Mouse (Mus musculus): ENCODE measurements around the gene Trpm3.

The Trpm3 gene

DNA sequence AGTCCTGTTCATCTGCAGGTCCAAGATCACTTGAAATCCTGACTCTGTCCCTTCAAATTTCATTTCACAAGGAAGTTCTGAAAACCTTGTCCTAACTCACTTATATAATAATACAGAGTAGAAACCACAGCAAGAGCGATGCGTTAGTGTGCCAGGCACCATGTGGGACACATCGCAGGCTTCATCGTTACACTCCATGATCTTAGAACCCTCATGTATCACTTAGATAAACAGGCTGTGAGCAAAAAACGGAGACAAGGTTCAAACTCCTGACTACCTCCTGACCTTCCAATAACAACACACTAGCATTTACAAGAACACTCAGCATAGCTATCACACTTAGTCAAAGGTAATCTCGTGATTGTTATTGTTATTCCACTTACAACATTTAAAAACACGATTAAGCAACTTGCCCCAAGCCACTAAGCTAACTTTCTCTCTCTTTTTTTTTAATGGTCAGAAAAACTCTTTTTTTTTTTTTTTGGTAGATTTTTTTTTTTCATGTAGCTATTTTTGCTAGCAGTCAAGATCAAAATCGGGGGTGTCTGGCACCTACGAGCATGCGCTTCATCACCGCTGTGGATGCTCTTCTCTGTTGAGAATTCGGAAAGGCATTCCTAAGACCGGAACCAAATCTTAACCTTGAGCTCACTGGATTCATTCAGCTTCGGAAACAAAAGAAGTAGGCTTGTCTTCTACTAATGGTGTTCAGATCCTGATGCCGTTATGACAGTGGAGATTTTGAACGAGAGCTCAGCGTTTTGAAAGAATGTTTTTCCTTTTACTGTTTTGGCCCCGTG, 784.2 kb downstream of the Trpm3 start:
- no peak for DNase-seq (ENCODE audit: low spot score)

GRCm38 (mm10) chr19:22925284-22925683, 786.4 kb downstream of the Trpm3 start:
- DNase-seq (ENCODE audit: low spot score) = no peak

- DNase-seq (ENCODE audit: low spot score) = no peak
Measured at GRCm38 (mm10) chr19:22926753-22927152, 787.9 kb downstream of the Trpm3 start.

- no peak for DNase-seq (ENCODE audit: low spot score)
Measured at GRCm38 (mm10) chr19:22928366-22928765, 789.5 kb downstream of the Trpm3 start.

DNA sequence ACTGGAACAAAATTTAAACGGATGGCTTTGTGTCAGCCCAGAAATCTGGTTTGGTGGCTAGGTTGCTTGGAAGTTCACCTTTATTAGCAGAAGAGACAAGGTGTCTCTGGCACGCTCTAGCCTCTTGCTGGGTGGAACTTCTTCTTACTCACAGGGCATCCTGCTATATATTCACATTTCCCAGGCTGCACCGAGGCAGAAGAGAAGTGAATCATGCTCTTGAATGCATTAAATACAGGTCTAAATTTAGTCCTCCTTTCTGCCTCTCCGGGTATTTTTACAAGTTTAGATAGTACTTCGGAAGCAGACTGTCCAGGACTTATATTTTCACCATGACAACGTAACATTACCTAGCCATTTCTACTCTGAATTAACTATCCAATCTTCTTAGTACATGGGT, 790.9 kb downstream of the Trpm3 start:
- no peak for DNase-seq (ENCODE audit: low spot score)

DNA sequence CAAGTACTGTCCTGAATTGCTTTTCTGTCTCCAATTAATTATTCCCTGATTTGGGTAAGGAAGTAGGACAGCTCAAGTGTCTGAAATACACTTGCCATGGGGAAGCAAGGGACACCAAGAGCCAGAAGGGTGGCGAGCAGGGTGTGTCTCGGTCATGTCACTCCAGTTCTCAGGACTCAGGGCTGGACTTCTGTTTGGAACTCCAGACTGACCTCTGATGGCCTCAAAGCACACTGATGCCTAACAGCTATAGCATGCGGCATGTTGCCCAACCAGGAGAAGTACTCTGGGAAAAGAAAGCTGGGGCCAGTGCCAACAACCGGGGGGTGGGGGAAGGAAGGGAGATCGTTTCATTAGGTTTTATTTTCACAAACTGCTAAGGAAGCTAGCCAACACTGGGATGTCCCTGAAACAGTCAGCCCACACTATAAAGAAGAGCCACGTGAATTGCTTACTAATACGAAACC, 791.6 kb downstream of the Trpm3 start:
- peak; percentile 47 for DNase-seq (ENCODE audit: low spot score)

DNA sequence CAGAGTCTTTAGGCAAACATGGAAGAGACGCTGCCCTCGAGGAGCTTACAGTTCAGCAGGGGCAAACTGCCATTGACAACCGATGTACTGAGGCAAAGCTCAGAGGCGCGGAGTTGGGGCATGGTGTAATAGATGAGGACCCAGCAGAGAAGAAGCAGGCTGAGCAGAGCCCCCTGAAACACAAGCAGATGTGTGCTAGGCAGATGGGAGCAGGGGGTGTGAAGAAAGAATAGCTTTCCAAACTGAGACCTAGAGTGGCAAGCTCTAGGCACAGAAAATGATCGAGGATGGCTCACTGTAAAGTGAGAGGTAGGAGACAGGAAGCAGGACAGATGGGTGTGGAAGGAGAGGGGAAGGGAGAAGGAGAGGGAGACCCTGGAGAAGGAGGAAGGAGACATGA, 792.2 kb downstream of the Trpm3 start:
- DNase-seq (ENCODE audit: low spot score) = no peak

DNA sequence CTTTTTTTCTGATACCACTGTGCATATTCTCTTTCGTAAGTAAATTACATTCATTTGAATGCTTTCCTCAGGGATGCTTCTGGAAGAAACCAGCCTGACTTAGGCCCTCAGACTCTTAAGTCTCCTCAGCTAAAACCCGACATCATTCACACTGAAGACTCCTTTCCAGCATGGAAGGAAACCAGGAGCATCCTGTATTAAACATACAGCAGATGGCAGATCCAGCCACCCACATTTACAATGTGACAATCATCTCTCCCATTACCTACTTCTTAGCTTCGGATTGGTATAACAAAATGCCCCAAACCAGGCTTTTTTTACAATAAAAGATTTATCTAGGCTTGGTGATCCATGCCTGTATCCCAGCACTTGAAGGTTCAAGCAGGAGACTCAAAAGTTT, 796.2 kb downstream of the Trpm3 start:
- no peak for DNase-seq (ENCODE audit: low spot score)

GRCm38 (mm10) chr19:22938848-22939724, 800.2 kb downstream of the Trpm3 start:
- DNase-seq (ENCODE audit: low spot score) = no peak

- DNase-seq (ENCODE audit: low spot score) = no peak
Measured at GRCm38 (mm10) chr19:22939836-22940235, 801.0 kb downstream of the Trpm3 start.

DNA sequence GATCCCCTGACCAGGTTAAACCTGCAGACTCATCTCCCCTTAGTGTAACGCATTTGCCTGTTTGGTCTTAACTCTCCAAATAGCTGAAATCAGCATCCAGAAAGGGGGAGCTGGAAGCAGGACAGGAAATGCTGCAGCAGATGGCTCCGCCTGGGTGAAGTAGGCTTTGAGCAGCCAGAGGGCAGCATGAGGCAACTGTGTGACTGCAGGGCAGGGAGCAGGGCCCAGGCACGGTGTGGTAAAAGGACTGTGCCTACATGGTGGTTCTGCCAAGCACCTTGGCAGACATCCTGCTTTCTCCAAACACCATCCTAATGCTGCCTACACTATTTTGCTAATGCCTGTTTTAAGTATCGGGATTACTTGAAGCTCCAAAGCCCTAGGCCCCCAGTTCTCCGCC, 801.6 kb downstream of the Trpm3 start:
- DNase-seq (ENCODE audit: low spot score) = peak; percentile 63

GRCm38 (mm10) chr19:22940956-22941355, 802.1 kb downstream of the Trpm3 start:
- no peak for DNase-seq (ENCODE audit: low spot score)

- no peak for DNase-seq (ENCODE audit: low spot score)
Measured at GRCm38 (mm10) chr19:22952480-22952879, 813.6 kb downstream of the Trpm3 start.

DNA sequence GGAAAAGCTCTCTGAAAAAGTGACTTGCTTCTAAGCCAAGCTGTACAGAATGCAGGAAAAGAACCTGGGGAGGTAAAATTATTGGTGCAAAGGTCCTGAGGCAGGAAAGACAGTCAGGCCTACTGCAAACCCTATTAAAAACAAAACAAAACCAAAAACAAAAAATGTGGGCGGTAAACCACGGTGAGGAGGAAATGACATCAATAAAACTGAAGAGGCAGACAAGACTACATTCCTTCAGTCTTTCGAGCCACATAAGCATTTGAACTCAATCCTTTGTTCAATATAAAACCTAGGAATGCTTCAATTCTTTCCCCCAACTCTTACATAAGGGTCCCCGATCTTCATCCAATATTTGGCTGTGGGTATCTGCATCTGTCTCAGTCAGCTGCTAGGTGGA, 814.3 kb downstream of the Trpm3 start:
- no peak for DNase-seq (ENCODE audit: low spot score)

DNA sequence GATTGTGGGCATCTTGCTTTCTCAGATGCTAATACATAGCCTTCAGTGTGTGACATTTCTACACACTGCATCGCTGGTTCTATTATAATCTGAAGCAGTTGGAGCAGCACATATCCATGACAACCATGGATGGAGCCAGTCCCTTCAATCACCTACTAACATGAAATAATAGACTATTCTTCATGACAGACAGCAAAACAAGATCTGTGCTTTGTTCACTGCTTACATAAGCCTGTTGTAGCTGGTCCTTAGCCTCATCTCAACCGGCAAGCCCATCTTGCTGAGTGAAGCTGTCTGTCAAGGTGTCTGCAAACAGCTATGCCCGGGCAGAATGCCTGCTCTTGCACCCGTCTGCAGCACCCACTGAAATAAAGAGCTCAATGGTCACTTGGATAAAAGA, 819.6 kb downstream of the Trpm3 start:
- no peak for DNase-seq (ENCODE audit: low spot score)

GRCm38 (mm10) chr19:22960450-22961265, 821.8 kb downstream of the Trpm3 start:
- DNase-seq (ENCODE audit: low spot score) = no peak

DNA sequence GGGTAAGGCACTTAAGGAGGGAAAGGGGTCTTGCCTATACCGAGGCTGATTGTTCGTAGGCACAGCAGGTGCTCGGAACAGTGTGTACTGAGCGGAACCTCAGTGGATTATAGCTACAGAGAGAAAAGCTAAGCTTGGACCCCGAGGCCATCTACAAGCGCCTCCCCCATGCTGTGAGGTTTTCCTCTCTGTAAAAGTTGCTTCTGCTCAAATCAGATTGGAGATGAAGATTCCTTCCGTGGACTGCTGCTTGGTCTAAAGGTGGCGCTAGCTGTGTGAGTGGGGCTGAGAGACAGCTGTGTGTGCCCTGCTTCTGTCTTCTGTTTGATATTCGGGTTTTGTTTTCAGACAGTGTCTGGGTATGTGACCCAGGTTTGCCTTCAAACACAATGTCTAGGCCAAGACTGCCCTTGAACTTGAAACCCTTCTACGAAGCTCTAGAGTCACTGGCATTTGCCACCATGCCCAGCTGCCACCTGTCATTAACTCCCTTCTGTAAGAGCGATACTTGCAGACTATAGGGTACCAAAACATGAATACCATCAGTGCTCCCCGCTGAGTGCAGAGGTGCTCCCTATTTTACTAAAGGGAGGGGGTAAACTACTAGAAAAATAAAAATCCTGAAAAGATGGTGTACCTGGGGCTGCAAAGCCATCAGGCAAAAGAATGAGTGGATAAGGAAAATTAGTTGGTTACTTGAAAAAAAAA, 823.3 kb downstream of the Trpm3 start:
- no peak for DNase-seq (ENCODE audit: low spot score)

DNA sequence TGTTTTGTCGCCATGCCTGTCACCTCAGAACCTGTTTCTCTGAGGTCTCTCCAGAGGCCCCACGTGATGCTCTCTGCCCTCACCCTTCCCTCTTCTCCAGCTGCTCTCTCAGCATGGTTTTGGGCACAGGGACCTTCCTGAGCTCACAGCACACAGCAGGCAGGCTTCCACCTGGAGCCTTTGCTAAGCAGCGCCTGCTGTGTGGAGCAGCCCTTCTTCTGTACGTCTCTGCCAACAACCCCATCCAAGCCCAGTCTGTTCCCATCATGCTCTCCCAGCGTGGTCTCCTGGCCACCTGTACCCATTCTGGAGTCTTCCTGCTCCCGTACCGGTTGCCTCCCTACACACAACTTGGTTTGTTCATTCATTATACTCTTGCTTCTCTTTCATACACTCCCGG, 823.9 kb downstream of the Trpm3 start:
- no peak for DNase-seq (ENCODE audit: low spot score)

GRCm38 (mm10) chr19:22963726-22964398, 825.0 kb downstream of the Trpm3 start:
- DNase-seq (ENCODE audit: low spot score) = no peak

DNA sequence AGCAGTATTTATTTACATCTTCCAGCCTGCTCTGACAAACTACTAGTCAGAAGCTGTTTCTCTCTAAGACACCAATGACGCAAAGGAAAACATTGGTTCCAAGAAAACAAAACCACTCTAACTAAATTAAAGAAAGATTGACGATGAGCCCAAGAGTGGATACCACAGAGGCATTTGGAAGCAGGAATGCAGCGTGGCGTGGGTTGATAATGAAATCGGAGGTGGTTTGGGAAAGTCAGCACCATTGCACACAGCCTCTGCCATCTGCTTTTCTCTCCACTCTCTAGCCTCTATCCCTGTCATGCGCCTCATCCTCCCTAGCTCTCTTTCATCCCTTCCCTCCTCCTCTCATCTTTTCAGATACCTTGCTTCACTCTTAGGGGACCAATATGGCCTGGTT, 826.6 kb downstream of the Trpm3 start:
- no peak for DNase-seq (ENCODE audit: low spot score)

DNA sequence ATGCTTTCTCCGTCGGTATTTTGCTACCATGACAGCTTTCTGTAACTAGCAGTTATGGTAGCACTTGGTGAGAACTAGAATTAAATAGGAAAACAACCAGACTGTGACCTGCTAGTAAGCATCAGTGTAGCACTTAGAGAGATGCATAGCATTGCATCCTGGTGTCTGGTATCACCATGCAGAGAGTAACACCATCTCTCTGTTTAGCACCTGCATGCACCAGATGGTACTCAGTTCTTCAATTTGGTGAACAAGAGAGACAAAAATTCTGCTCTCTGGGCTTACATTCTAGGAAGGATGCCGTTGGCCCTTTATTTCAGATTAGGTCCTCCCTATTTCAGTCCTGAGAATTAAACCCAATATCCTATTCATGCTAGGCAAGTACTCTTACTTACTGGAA, 834.4 kb downstream of the Trpm3 start:
- no peak for DNase-seq (ENCODE audit: low spot score)

Measured in ovary, postnatal 36 days (tissue).